Mouse (Mus musculus): ENCODE measurements around the gene Cmtm6. TPM values are rescaled to one million over a fixed set of nuclear protein-coding genes. Genes with fewer than 3 reads are reported as not detected.

The Cmtm6 gene
- polyA plus RNA-seq (2015; fragmentation: Nextera tagmentation; extraction: Ambion mirVana): 21.2 and 23.1 TPM in 2 replicates

DNA sequence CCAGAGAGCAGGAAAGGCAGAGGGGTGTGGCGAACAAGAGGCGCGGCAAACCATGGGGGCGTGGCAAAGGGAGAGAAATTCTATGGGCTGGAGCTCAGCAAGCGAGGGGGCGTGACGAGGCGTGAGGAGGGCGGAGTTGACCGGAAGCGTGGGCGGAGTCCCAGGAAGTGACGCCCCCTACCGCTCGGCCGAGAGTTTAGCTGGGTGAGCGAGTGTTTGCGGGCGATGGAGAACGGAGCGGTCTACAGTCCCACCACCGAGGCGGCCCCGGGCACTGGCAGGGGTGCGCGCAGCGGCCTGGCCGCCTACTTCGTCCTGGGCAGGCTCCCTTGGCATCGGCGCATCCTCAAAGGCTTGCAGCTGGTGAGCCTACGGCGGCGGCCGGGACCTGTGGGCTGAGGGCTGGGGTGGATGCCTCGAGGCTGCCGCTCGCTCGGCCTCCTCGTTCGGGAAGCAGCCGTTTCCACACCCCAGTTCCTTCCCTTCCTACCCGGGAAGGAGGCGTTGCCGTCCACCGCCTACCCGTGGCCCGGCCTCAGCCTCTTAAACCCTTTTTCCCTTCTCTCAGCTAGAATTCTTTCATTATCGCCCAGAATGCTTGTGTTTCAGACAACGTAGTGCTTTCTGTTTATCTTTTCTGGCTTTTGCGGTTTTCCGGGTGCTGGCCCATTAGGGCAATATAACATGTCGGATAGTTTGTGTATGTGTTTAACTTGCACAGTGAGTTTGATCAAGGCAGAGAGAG, at the start of gene Cmtm6:
TSS of gene Cmtm6 (plus strand) at position 106 of the 745 bp plus-strand sequence.

GRCm38 (mm10) chr9:114688252-114688952, 42.5 kb upstream of the Cmtm6 start, which contains the start of gene Dync1li1:
Dync1li1 (plus strand) TSS chr9:114688790.

DNA sequence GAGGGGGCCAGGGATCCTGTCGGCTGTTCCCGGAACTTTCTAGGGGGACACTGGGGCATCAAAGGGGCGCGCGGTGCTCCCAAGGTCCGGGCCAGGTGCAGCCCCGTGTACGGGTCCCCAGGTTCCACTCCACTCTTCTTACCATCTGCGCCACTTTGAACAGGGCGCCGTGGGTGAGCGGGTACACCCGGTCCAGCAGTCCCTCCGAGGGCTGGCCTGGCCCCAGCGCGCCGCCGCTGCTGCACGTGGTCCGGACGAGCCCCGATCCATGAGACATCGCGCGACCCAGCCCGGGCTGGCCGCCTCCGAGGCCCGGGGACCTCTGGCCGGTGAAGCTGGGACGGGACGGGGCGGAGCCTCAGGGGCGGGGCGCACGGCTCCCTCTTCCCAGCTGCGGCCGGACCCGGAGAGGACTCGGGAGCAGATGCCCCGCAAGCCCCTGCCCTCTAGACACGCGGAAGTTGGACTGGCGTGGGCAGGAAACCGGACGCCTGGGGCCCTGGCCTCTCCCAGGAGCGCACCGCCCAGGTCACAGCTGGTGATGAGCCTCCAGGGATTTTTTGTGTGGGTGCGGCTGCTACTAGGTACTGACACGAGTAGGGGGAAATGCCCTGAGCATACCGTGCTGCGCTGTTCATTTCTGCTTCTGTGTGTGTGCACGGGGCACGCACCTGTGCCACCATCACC, 50.8 kb downstream of the Cmtm6 start, which contains the start of gene Cmtm7:
TSS of gene Cmtm7 (minus strand) at position 331 of the 687 bp plus-strand sequence.

Other genes with a start within 250 kb of the Cmtm6 start
- gene Ccr4, start 226.2 kb upstream of the Cmtm6 start, polyA plus RNA-seq (2015; fragmentation: Nextera tagmentation; extraction: Ambion mirVana): 0.38 TPM in 1 of 2 replicates, not detected in the other
- 0.18 TPM in 1 of 2 replicates, not detected in the other for gene C130032M10Rik, start 215.4 kb upstream of the Cmtm6 start, polyA plus RNA-seq (2015; fragmentation: Nextera tagmentation; extraction: Ambion mirVana)
- 0.01 TPM in 1 of 2 replicates, not detected in the other for gene Trim71, start 166.7 kb upstream of the Cmtm6 start, polyA plus RNA-seq (2015; fragmentation: Nextera tagmentation; extraction: Ambion mirVana)
- gene Cnot10, start 90.9 kb upstream of the Cmtm6 start, polyA plus RNA-seq (2015; fragmentation: Nextera tagmentation; extraction: Ambion mirVana): 25.3 and 25.9 TPM in 2 replicates
- gene Dync1li1, start 42.3 kb upstream of the Cmtm6 start, polyA plus RNA-seq (2015; fragmentation: Nextera tagmentation; extraction: Ambion mirVana): 60.0 and 60.2 TPM in 2 replicates
- gene Cmtm7, start 50.7 kb downstream of the Cmtm6 start, polyA plus RNA-seq (2015; fragmentation: Nextera tagmentation; extraction: Ambion mirVana): 60.7 and 73.0 TPM in 2 replicates
- gene Cmtm8, start 113.0 kb downstream of the Cmtm6 start, polyA plus RNA-seq (2015; fragmentation: Nextera tagmentation; extraction: Ambion mirVana): 10.2 TPM in 2 replicates
- 15.3 and 16.7 TPM in 2 replicates for gene Gpd1l, start 202.9 kb downstream of the Cmtm6 start, polyA plus RNA-seq (2015; fragmentation: Nextera tagmentation; extraction: Ambion mirVana)
- gene Osbpl10, start 247.5 kb downstream of the Cmtm6 start, polyA plus RNA-seq (2015; fragmentation: Nextera tagmentation; extraction: Ambion mirVana): 0.69 and 1.3 TPM in 2 replicates